In the genomic region with DNA sequence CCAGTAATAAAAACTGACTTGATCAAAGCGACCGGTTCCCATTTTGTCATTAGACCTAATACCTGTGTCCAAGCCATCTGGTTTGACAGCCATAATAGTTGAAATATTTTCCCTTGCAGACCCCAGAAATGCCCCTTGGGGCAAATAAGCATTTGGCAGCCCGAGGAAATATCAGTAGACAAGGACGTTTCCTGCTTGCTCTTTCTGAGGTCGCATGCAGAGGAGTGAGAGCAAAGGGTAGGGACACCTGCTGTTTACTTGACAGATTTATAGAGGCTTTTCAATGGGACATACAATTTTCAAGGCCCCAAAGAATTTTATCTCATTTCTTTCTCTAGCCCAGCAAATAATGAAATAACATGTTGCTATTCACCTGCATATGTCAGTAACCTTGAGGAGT, we compare ENCODE assay signal across 19 mouse cellular contexts.
DNase-seq lines count a peak whose midpoint lies in the region; ATAC-seq lines count a peak whose summit lies in the region.
"Had no signal": no experiment of that assay in that cellular context is flagged by ENCODE, and none has a peak within 500 bp of the region (broad histone marks: within the 10 kb centered on the region; RNA-seq: fewer than 3 reads in every experiment).

No protein-coding gene starts in this region.

- H3K9ac ChIP-seq in hindbrain, embryonic 13.5 days: no peak overlapping the region
- H3K9ac ChIP-seq: heart, embryonic 13.5 days; hindbrain, embryonic 12.5 days; intestine, embryonic 15.5 days had no signal

- H3K36me3 ChIP-seq in hindbrain, embryonic 10.5 days: no peaks in the 10 kb centered on the region
- no peaks in the 10 kb centered on the region for H3K36me3 ChIP-seq in hindbrain, embryonic 13.5 days
- H3K36me3 ChIP-seq in forebrain, embryonic 10.5 days (replicated peaks): no peaks in the 10 kb centered on the region
- H3K36me3 ChIP-seq: heart, embryonic 13.5 days; hindbrain, embryonic 12.5 days; intestine, embryonic 15.5 days had no signal

- 42% methylated on average over 5 of the region's 5 CpGs for WGBS in hindbrain, embryonic 10.5 days
- 33% methylated on average over 5 of the region's 5 CpGs for WGBS in hindbrain, embryonic 13.5 days
- WGBS in forebrain, embryonic 10.5 days: 57% methylated on average over 5 of the region's 5 CpGs

- no peak overlapping the region for H3K27ac ChIP-seq in hindbrain, embryonic 10.5 days
- H3K27ac ChIP-seq in hindbrain, embryonic 13.5 days: no peak overlapping the region
- no peak overlapping the region for H3K27ac ChIP-seq in forebrain, embryonic 10.5 days
- H3K27ac ChIP-seq: heart, embryonic 13.5 days; hindbrain, embryonic 12.5 days; hindbrain, postnatal 0 days; intestine, embryonic 15.5 days had no signal

- H3K27me3 ChIP-seq in hindbrain, embryonic 10.5 days (ENCODE audit: insufficient read depth, poor library complexity, severe bottlenecking): no peaks in the 10 kb centered on the region
- no peaks in the 10 kb centered on the region for H3K27me3 ChIP-seq in hindbrain, embryonic 13.5 days
- H3K27me3 ChIP-seq in forebrain, embryonic 10.5 days (ENCODE audit: poor library complexity, severe bottlenecking): no peaks in the 10 kb centered on the region
- H3K27me3 ChIP-seq: heart, embryonic 13.5 days; hindbrain, embryonic 12.5 days; intestine, embryonic 15.5 days had no signal

- H3K4me2 ChIP-seq in hindbrain, embryonic 13.5 days: no peak overlapping the region
- H3K4me2 ChIP-seq: heart, embryonic 13.5 days; hindbrain, embryonic 12.5 days; intestine, embryonic 15.5 days had no signal

- H3K9me3 ChIP-seq in hindbrain, embryonic 10.5 days: no peaks in the 10 kb centered on the region
- H3K9me3 ChIP-seq in hindbrain, embryonic 13.5 days: no peaks in the 10 kb centered on the region
- H3K9me3 ChIP-seq in forebrain, embryonic 10.5 days: no peaks in the 10 kb centered on the region
- H3K9me3 ChIP-seq: heart, embryonic 13.5 days; hindbrain, embryonic 12.5 days; intestine, embryonic 15.5 days had no signal

- peaks cover 27% of the 10 kb centered on the region for H3K4me1 ChIP-seq in hindbrain, embryonic 10.5 days (replicated peaks)
- H3K4me1 ChIP-seq in hindbrain, embryonic 13.5 days (replicated peaks): 0 out of 2 replicates have a peak, but pooled peaks cover 2% of the 10 kb centered on the region
- peaks cover 35% of the 10 kb centered on the region for H3K4me1 ChIP-seq in forebrain, embryonic 10.5 days
- H3K4me1 ChIP-seq: hindbrain, embryonic 12.5 days; intestine, embryonic 15.5 days had no signal

- DNase-seq in hindbrain, embryonic 10.5 days (ENCODE audit: low spot score): peak; percentile 9
- peak; percentile 20 for DNase-seq in embryo, embryonic 11.5 days (ENCODE audit: low read depth, low spot score)
- DNase-seq in hindlimb bud, embryonic 11.5 days (ENCODE audit: extremely low spot score, low read depth, low spot score): peak; percentile 28
- no peak for DNase-seq in urinary bladder, adult 2 months (ENCODE audit: low spot score)
- no peak for DNase-seq in forebrain, embryonic 10.5 days (ENCODE audit: extremely low spot score, low spot score)
- DNase-seq: adrenal gland, adult 8-10 months; adrenal gland, postnatal 36 days; cerebellum, adult 11 months; cerebellum, adult 8-10 months; cerebellum, postnatal 14 days; gastrocnemius, postnatal 10 days; heart, postnatal 36 days; kidney, adult 18-20 months had no signal

- H3K4me3 ChIP-seq in hindbrain, embryonic 10.5 days: no peak overlapping the region
- no peak overlapping the region for H3K4me3 ChIP-seq in hindbrain, embryonic 13.5 days
- H3K4me3 ChIP-seq in forebrain, embryonic 10.5 days: no peak overlapping the region
- H3K4me3 ChIP-seq: heart, embryonic 13.5 days; hindbrain, embryonic 12.5 days; intestine, embryonic 15.5 days had no signal

- ATAC-seq in hindbrain, embryonic 13.5 days (ENCODE audit: low FRiP score): no peak
- ATAC-seq: forebrain, embryonic 14.5 days; hindbrain, postnatal 0 days; intestine, embryonic 15.5 days had no signal

Comparison
In these comparisons a context has a peak if more than half of its experiments do, and no peak if none do; other contexts are left out.
1. DNase-seq: peak in hindbrain, embryonic 10.5 days (single experiment), embryo, embryonic 11.5 days (single experiment) and hindlimb bud, embryonic 11.5 days (single experiment); none in urinary bladder, adult 2 months (single experiment) and forebrain, embryonic 10.5 days (single experiment).